Mouse (Mus musculus) liver, embryonic 16.5 days (tissue): ENCODE results near the gene Esrra. TPM values are rescaled to one million over a fixed set of nuclear protein-coding genes. Genes with fewer than 3 reads are reported as not detected.

ENCODE experiments used
- ATAC-seq: fragments of 200-750 bp; cut with Nextera tagmentation; 2 replicates; pipeline ENCODE4 v1.8.0; 2017; ENCODE audit warnings: low read depth, mild to moderate bottlenecking, moderate number of reproducible peaks, moderate library complexity
- H3K27ac ChIP-seq: fragments of 300-500 bp; sonication (generic); 2 replicates; pipeline ENCODE4 v1.5.1; 2014; ENCODE audit warnings: mild to moderate bottlenecking, low read length
- H3K27me3 ChIP-seq: fragments of 300-500 bp; sonication (generic); 2 replicates; pipeline ENCODE4 v1.6.1; 2014; ENCODE audit warnings: low read depth, low read length, mixed read lengths; ENCODE audit not compliant: control insufficient read depth, insufficient read depth
- H3K36me3 ChIP-seq: fragments of 300-500 bp; sonication (generic); 2 replicates; pipeline ENCODE4 v1.6.1; 2014; ENCODE audit warnings: mild to moderate bottlenecking; ENCODE audit not compliant: control insufficient read depth, insufficient read depth
- H3K4me1 ChIP-seq: fragments of 300-500 bp; sonication (generic); 2 replicates; pipeline ENCODE4 v1.6.1; 2014; ENCODE audit warnings: low read depth, low read length, mixed read lengths; ENCODE audit not compliant: control insufficient read depth
- H3K4me2 ChIP-seq: fragments of 300-500 bp; sonication (generic); 2 replicates; pipeline ENCODE4 v1.6.1; 2014; ENCODE audit warnings: low read depth, low read length, mixed read lengths
- H3K4me3 ChIP-seq: fragments of 300-500 bp; sonication (generic); 2 replicates; pipeline ENCODE4 v1.5.1; 2014; ENCODE audit warnings: low read depth, mild to moderate bottlenecking, low read length
- H3K9ac ChIP-seq: fragments of 300-500 bp; sonication (generic); 2 replicates; pipeline ENCODE4 v1.6.1; 2014; ENCODE audit warnings: low read depth, low read length
- H3K9me3 ChIP-seq: fragments of 300-500 bp; sonication (generic); replicated peaks from 2 replicates; pipeline ENCODE4 v1.6.1; 2016; ENCODE audit warnings: low read length; ENCODE audit not compliant: control insufficient read depth
- WGBS: fragments of 180-500 bp; shearing (Covaris S2); extraction: QIAGEN DNeasy Blood & Tissue Kit; methylation state at CpG from one replicate; pipeline ENCODE4 v1.1.7; 2014; ENCODE audit not compliant: insufficient replicate concordance; 5-methylcytosine and 5-hydroxymethylcytosine counted together
- microRNA-seq: library from miRNA; unstranded; fragments of <30 nt; microRNA quantifications from one replicate; pipeline ENCODE4, GENCODE M21; 2016
- polyA plus RNA-seq: library from polyadenylated mRNA; unstranded; fragments of >200 nt; fragmentation: Nextera tagmentation; extraction: Ambion mirVana; gene quantifications from 2 replicates; pipeline ENCODE4 v1.2.1, GENCODE M21; 2015

Esrra gene
- polyA plus RNA-seq, 1 experiment from 2014 or later = 4.8 TPM

DNA sequence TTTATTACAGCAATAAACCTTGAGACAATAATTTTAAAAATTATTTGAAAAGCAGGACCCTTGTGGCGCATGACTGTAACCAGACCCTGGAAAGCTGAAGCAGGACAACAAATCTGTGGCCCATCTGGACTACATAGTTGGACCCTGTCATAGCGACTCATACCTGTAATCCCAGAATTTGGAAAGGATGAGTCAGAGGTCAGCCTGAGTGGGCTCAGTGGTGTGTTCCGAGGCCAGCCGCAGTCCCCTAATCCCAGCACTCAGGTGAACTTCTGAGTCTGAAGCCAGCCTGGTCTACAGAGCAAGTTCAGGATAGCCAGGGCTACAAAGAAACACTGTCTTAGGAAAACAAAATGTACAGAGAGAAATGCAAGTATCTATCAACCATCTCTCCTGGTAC is 60.2 kb downstream of the Esrra start:
- no peaks in the 10 kb centered on the region for H3K9me3 ChIP-seq
- H3K27me3 ChIP-seq = no peaks in the 10 kb centered on the region
- peaks cover 3% of the 10 kb centered on the region for H3K4me1 ChIP-seq
- no peak overlapping the region for H3K4me2 ChIP-seq
- ATAC-seq = no peak
- H3K9ac ChIP-seq = no peak overlapping the region
- no peak overlapping the region for H3K4me3 ChIP-seq
- no peak overlapping the region for H3K27ac ChIP-seq
- no peaks in the 10 kb centered on the region for H3K36me3 ChIP-seq
- WGBS = 82% methylated on average over 4 of the region's 4 CpGs

Small RNAs within 50 kb of the gene (microRNA-seq; reads per million reads assigned to microRNA genes)
- gene Mir6990 = 0.98 reads per million

Other genes starting within 250 kb of the Esrra start
- 5.0 and 5.5 TPM in 2 replicates for gene Rps6ka4, start 81.2 kb downstream of the Esrra start, polyA plus RNA-seq
- 1.9 and 2.8 TPM in 2 replicates for gene Ccdc88b, start 63.6 kb downstream of the Esrra start, polyA plus RNA-seq
- 57.3 and 62.3 TPM in 2 replicates for gene Trmt112, start 12.1 kb downstream of the Esrra start, polyA plus RNA-seq
- gene Prdx5, start 11.7 kb downstream of the Esrra start, polyA plus RNA-seq = 140 and 161 TPM in 2 replicates
- gene Catsperz, start 3.6 kb upstream of the Esrra start, polyA plus RNA-seq = 0.16 and 0.50 TPM in 2 replicates
- gene Kcnk4, start 12.7 kb upstream of the Esrra start, polyA plus RNA-seq = 0.04 and 0.11 TPM in 2 replicates
- gene Bad, start 20.0 kb upstream of the Esrra start, polyA plus RNA-seq = 24.8 and 25.2 TPM in 2 replicates
- gene Gpr137, start 20.7 kb upstream of the Esrra start, polyA plus RNA-seq = 5.2 and 5.3 TPM in 2 replicates
- 15.9 and 17.4 TPM in 2 replicates for gene Ppp1r14b, start 53.2 kb upstream of the Esrra start, polyA plus RNA-seq
- gene Plcb3, start 54.7 kb upstream of the Esrra start, polyA plus RNA-seq = 4.8 and 6.6 TPM in 2 replicates
- gene Fkbp2, start 58.7 kb upstream of the Esrra start, polyA plus RNA-seq = 91.1 and 101 TPM in 2 replicates
- gene Vegfb, start 65.8 kb upstream of the Esrra start, polyA plus RNA-seq = 7.7 and 10.5 TPM in 2 replicates
- 9.9 and 10.5 TPM in 2 replicates for gene Dnajc4, start 70.8 kb upstream of the Esrra start, polyA plus RNA-seq
- 10.1 and 10.5 TPM in 2 replicates for gene Nudt22, start 74.3 kb upstream of the Esrra start, polyA plus RNA-seq
- gene Trpt1, start 74.3 kb upstream of the Esrra start, polyA plus RNA-seq = 1.6 and 2.5 TPM in 2 replicates
- gene Fermt3, start 97.7 kb upstream of the Esrra start, polyA plus RNA-seq = 103 and 105 TPM in 2 replicates
- gene Stip1, start 118.2 kb upstream of the Esrra start, polyA plus RNA-seq = 103 and 104 TPM in 2 replicates
- gene Macrod1, start 135.0 kb upstream of the Esrra start, polyA plus RNA-seq = 4.6 and 5.8 TPM in 2 replicates
- 0.09 and 0.19 TPM in 2 replicates for gene Flrt1, start 183.9 kb upstream of the Esrra start, polyA plus RNA-seq